Comparison of ENCODE assay signal across 19 mouse cellular contexts in the genomic region with DNA sequence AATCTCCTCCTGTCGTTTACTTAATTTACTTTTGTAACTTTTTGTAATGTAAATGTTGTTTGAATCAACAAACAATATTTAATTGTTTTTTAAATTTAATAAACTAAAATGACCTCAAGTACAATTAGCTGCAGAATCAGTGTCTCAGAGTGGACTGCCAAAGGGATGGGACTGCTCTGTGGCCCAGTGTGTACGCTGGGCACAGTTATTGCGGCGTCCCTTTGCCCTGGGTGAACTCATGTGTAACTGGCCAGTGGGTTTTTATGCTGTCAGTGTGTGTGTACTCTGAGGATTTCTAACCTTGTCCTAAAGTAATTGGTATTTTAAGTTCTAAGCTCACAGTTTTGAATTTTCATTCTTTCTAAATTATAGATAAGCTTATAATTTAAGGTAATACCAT. TPM values are rescaled to one million over a fixed set of nuclear protein-coding genes. Genes with fewer than 3 reads are reported as not detected.
DNase-seq lines count a peak whose midpoint lies in the region; ATAC-seq and TF ChIP-seq lines count a peak whose summit lies in the region.
"Had no signal": no experiment of that assay in that cellular context is flagged by ENCODE, and none has a peak within 500 bp of the region (broad histone marks: within the 10 kb centered on the region; RNA-seq: fewer than 3 reads in every experiment).

No protein-coding gene starts in this region.

- H3K9ac ChIP-seq in liver, adult 2 months (ENCODE audit: low read depth, low read length): no peak overlapping the region
- H3K9ac ChIP-seq in liver, postnatal 0 days (replicated peaks): no peak overlapping the region
- no peak overlapping the region for H3K9ac ChIP-seq in liver, embryonic 12.5 days
- H3K9ac ChIP-seq: embryonic facial prominence, embryonic 12.5 days; forebrain, embryonic 13.5 days; forebrain, embryonic 15.5 days had no signal

- TF ChIP-seq CTCF in kidney, adult 2 months (conservative IDR thresholded peaks at IDR 0.05; ENCODE audit: insufficient read depth, insufficient read length, low read depth, low read length): no peak
- no peak for TF ChIP-seq CTCF in liver, adult 2 months (IDR thresholded peaks at IDR 0.05; ENCODE audit: low read depth, low read length)
- TF ChIP-seq CTCF in liver, postnatal 0 days (IDR thresholded peaks at IDR 0.05; ENCODE audit: low read depth): no peak

- no peak overlapping the region for H3K27ac ChIP-seq in kidney, adult 2 months (ENCODE audit: insufficient read depth, low read depth, low read length)
- H3K27ac ChIP-seq in liver, adult 2 months (replicated peaks; ENCODE audit: insufficient read depth, low read depth, low read length): peak overlapping the region; percentile 34
- peak overlapping the region; percentile 58 for H3K27ac ChIP-seq in liver, postnatal 0 days (ENCODE audit: low read depth)
- no peak overlapping the region for H3K27ac ChIP-seq in liver, embryonic 12.5 days
- H3K27ac ChIP-seq: embryonic facial prominence, embryonic 10.5 days; embryonic facial prominence, embryonic 12.5 days; forebrain, embryonic 13.5 days; forebrain, embryonic 15.5 days had no signal

- WGBS in kidney, adult 2 months: 55% methylated on average over 4 of the region's 4 CpGs
- 21% methylated on average over 4 of the region's 4 CpGs for WGBS in liver, adult 2 months
- 67% methylated on average over 4 of the region's 4 CpGs for WGBS in liver, postnatal 0 days (ENCODE audit: insufficient replicate concordance)
- WGBS in liver, embryonic 12.5 days (ENCODE audit: insufficient replicate concordance): 88% methylated on average over 4 of the region's 4 CpGs

- H3K4me2 ChIP-seq in liver, postnatal 0 days (ENCODE audit: low read depth, low read length): no peak overlapping the region
- H3K4me2 ChIP-seq in liver, embryonic 12.5 days: no peak overlapping the region
- H3K4me2 ChIP-seq: embryonic facial prominence, embryonic 12.5 days; forebrain, embryonic 13.5 days; forebrain, embryonic 15.5 days had no signal

- H3K27me3 ChIP-seq in kidney, adult 2 months (replicated peaks; ENCODE audit: control insufficient read depth, insufficient read depth, low read length): no peaks in the 10 kb centered on the region
- no peaks in the 10 kb centered on the region for H3K27me3 ChIP-seq in liver, adult 2 months (ENCODE audit: control insufficient read depth, insufficient read depth, low read length)
- no peaks in the 10 kb centered on the region for H3K27me3 ChIP-seq in liver, postnatal 0 days (ENCODE audit: insufficient read depth, low read length)
- no peaks in the 10 kb centered on the region for H3K27me3 ChIP-seq in liver, embryonic 12.5 days (replicated peaks)
- H3K27me3 ChIP-seq: embryonic facial prominence, embryonic 12.5 days; forebrain, embryonic 13.5 days; forebrain, embryonic 15.5 days had no signal

- TF ChIP-seq POLR2A in kidney, adult 2 months (IDR thresholded peaks at IDR 0.05; ENCODE audit: low read depth, low read length): no peak
- TF ChIP-seq POLR2A in liver, adult 2 months (IDR thresholded peaks at IDR 0.05; ENCODE audit: extremely low read depth, insufficient read depth, low read length): no peak

- peaks cover 5% of the 10 kb centered on the region; the same call in 1 of the 2 replicates for H3K4me1 ChIP-seq in kidney, adult 2 months (ENCODE audit: control insufficient read depth, insufficient read depth, low read length)
- H3K4me1 ChIP-seq in liver, adult 2 months (ENCODE audit: control insufficient read depth, insufficient read depth, low read length): peaks cover 9% of the 10 kb centered on the region
- 0 out of 2 replicates have a peak, but pooled peaks cover 2% of the 10 kb centered on the region for H3K4me1 ChIP-seq in liver, postnatal 0 days (ENCODE audit: insufficient read depth)
- H3K4me1 ChIP-seq in liver, embryonic 12.5 days: peaks cover 43% of the 10 kb centered on the region
- H3K4me1 ChIP-seq: embryonic facial prominence, embryonic 10.5 days; embryonic facial prominence, embryonic 12.5 days; forebrain, embryonic 13.5 days had no signal

- no peak for TF ChIP-seq EP300 in liver, postnatal 0 days (IDR thresholded peaks at IDR 0.05; ENCODE audit: low read depth)

- H3K36me3 ChIP-seq in kidney, adult 2 months (ENCODE audit: control insufficient read depth, insufficient read depth, low read length): no peaks in the 10 kb centered on the region; the same call in none of the 2 replicates
- peaks cover 7% of the 10 kb centered on the region for H3K36me3 ChIP-seq in liver, adult 2 months (ENCODE audit: control insufficient read depth, insufficient read depth, low read length)
- peaks cover 27% of the 10 kb centered on the region for H3K36me3 ChIP-seq in liver, postnatal 0 days (replicated peaks; ENCODE audit: insufficient read depth, low read length)
- peaks cover 80% of the 10 kb centered on the region for H3K36me3 ChIP-seq in liver, embryonic 12.5 days

- no peaks in the 10 kb centered on the region for H3K9me3 ChIP-seq in liver, postnatal 0 days (ENCODE audit: low read length)
- H3K9me3 ChIP-seq in liver, embryonic 12.5 days (replicated peaks): no peaks in the 10 kb centered on the region
- H3K9me3 ChIP-seq: embryonic facial prominence, embryonic 10.5 days; embryonic facial prominence, embryonic 12.5 days; forebrain, embryonic 13.5 days; forebrain, embryonic 15.5 days had no signal

- peak; percentile 42 for DNase-seq in kidney, adult 2 months
- no peak for DNase-seq in kidney, adult 11 months
- DNase-seq in liver, adult 2 months (ENCODE audit: extremely low read depth, low read depth, low spot score): peak; percentile 85
- no peak for DNase-seq in liver
- DNase-seq in liver, postnatal 0 days: no peak
- no peak for DNase-seq in layer of hippocampus, adult 8-10 months (ENCODE audit: low spot score in 2 of 2)
- DNase-seq: adrenal gland, adult 8-10 months; adrenal gland, postnatal 14 days; adrenal gland, postnatal 36 days; cerebellum, adult 11-12 months; cerebellum, adult 2 months; cerebellum, adult 9-10 months; cerebellum, postnatal 10 days; cerebellum, postnatal 25 days had no signal

- H3K79me2 ChIP-seq in liver, adult 2 months (ENCODE audit: control insufficient read depth, insufficient read depth, low read length): peaks cover 7% of the 10 kb centered on the region; the same call in 1 of the 2 replicates

- H3K4me3 ChIP-seq in kidney, adult 2 months (ENCODE audit: insufficient read depth, low read depth, low read length): no peak overlapping the region
- H3K4me3 ChIP-seq in liver, adult 2 months (ENCODE audit: insufficient read depth, low read depth, low read length): no peak overlapping the region
- no peak overlapping the region for H3K4me3 ChIP-seq in liver, postnatal 0 days (ENCODE audit: low read depth, low read length)
- no peak overlapping the region for H3K4me3 ChIP-seq in liver, embryonic 12.5 days
- H3K4me3 ChIP-seq: embryonic facial prominence, embryonic 10.5 days; embryonic facial prominence, embryonic 12.5 days; forebrain, embryonic 13.5 days; forebrain, embryonic 15.5 days had no signal

- peak; percentile 82 for ATAC-seq in liver, postnatal 0 days
- ATAC-seq in liver, embryonic 12.5 days: no peak
- ATAC-seq: forebrain, embryonic 13.5 days; forebrain, embryonic 15.5 days had no signal

RNA-seq across cellular contexts. Expression of gene Cdk8, which starts 46.5 kb away (rescaled TPM):
- polyA plus RNA-seq in kidney, adult 2 months (2012; rRNA removed): 34.5 and 38.4 TPM in 2 replicates
- total RNA-seq in liver, adult 2 months (2014; rRNA removed): 27.8 and 32.5 TPM in 2 replicates
- polyA plus RNA-seq in liver, adult 2 months (2012; rRNA removed): 19.3 and 25.2 TPM in 2 replicates
- polyA plus RNA-seq in liver, postnatal 0 days (2015; fragmentation: Nextera tagmentation; extraction: Ambion mirVana): 11.4 and 12.0 TPM in 2 replicates
- 30.7 and 32.5 TPM in 2 replicates for polyA plus RNA-seq in liver, embryonic 12.5 days (2016; fragmentation: Nextera tagmentation; extraction: Ambion mirVana)
- total RNA-seq in layer of hippocampus, adult 8-10 months (2022): 10 to 100 TPM; 37.7 to 47.3 (median 42.7) TPM

RNA-seq across cellular contexts. Expression of gene Rnf6, which starts 56.2 kb away (rescaled TPM):
- 34.8 and 36.2 TPM in 2 replicates for polyA plus RNA-seq in kidney, adult 2 months (2012; rRNA removed)
- 28.4 and 29.4 TPM in 2 replicates for total RNA-seq in liver, adult 2 months (2014; rRNA removed)
- 12.5 and 14.0 TPM in 2 replicates for polyA plus RNA-seq in liver, adult 2 months (2012; rRNA removed)
- 21.4 and 21.9 TPM in 2 replicates for polyA plus RNA-seq in liver, postnatal 0 days (2015; fragmentation: Nextera tagmentation; extraction: Ambion mirVana)
- polyA plus RNA-seq in liver, embryonic 12.5 days (2016; fragmentation: Nextera tagmentation; extraction: Ambion mirVana): 24.8 and 25.3 TPM in 2 replicates
- total RNA-seq in layer of hippocampus, adult 8-10 months (2022): 10 to 100 TPM; 61.5 to 72.1 (median 64.0) TPM

Comparison
In these comparisons a context has a peak if more than half of its experiments do, and no peak if none do; other contexts are left out.
1. DNase-seq: peak in kidney, adult 2 months (single experiment) and liver, adult 2 months (single experiment); none in kidney, adult 11 months (single experiment), liver (single experiment), liver, postnatal 0 days (single experiment) and layer of hippocampus, adult 8-10 months (0 of 2).
2. H3K27ac ChIP-seq: peak in liver, adult 2 months (single experiment) and liver, postnatal 0 days (single experiment); none in kidney, adult 2 months (single experiment) and liver, embryonic 12.5 days (single experiment).